Mouse (Mus musculus) small intestine, adult 10 weeks (tissue): Measurements from ENCODE around the gene Gm4778. TPM values are rescaled to one million over a fixed set of nuclear protein-coding genes. Genes with fewer than 3 reads are reported as not detected.

Source experiments
- polyA plus RNA-seq: library from polyadenylated mRNA; stranded (reverse); fragments of 350-450 nt; fragmentation: Illumina TruSeq; extraction: RNeasy Lipid Tissue Mini Kit (QIAGEN cat#74804); gene quantifications from one replicate; pipeline ENCODE4 v1.2.3, GENCODE M21; 2014; ENCODE audit warnings: low replicate concordance

Gm4778 gene
- not detected for polyA plus RNA-seq

GRCm38 (mm10) chr3:94263736-94264135, at the start of gene Gm4778:
Gm4778 (plus strand) TSS chr3:94264036.

GRCm38 (mm10) chr3:94309633-94310363, 46.0 kb downstream of the Gm4778 start, which contains the start of gene Them4:
Them4 (plus strand) TSS chr3:94310089.

Other genes with a start within 250 kb of the Gm4778 start
- 0.78 TPM for gene Gm9125, start 209.2 kb upstream of the Gm4778 start, polyA plus RNA-seq
- not detected for gene Gm10697, start 191.4 kb upstream of the Gm4778 start, polyA plus RNA-seq
- gene Gm10696, start 85.8 kb upstream of the Gm4778 start, polyA plus RNA-seq, result not detected
- not detected for gene Gm5286, start 67.3 kb upstream of the Gm4778 start, polyA plus RNA-seq
- 67.9 TPM for gene Them4, start 46.1 kb downstream of the Gm4778 start, polyA plus RNA-seq
- gene Them5, start 78.1 kb downstream of the Gm4778 start, polyA plus RNA-seq, result not detected
- gene C2cd4d, start 98.4 kb downstream of the Gm4778 start, polyA plus RNA-seq, result not detected
- 24.5 TPM for gene Rorc, start 108.8 kb downstream of the Gm4778 start, polyA plus RNA-seq
- gene Lingo4, start 134.5 kb downstream of the Gm4778 start, polyA plus RNA-seq, result 0.19 TPM
- gene Tdrkh, start 149.2 kb downstream of the Gm4778 start, polyA plus RNA-seq, result 1.3 TPM
- 35.5 TPM for gene Mrpl9, start 179.3 kb downstream of the Gm4778 start, polyA plus RNA-seq
- gene Oaz3, start 179.9 kb downstream of the Gm4778 start, polyA plus RNA-seq, result not detected
- gene Celf3, start 214.3 kb downstream of the Gm4778 start, polyA plus RNA-seq, result 0.19 TPM
- 0.85 TPM for gene Riiad1, start 216.3 kb downstream of the Gm4778 start, polyA plus RNA-seq